Mouse (Mus musculus) midbrain, embryonic 11.5 days (tissue): Measurements from ENCODE around the gene Ncapg. TPM values are rescaled to one million over a fixed set of nuclear protein-coding genes. Genes with fewer than 3 reads are reported as not detected.

Source experiments
- ATAC-seq: fragments of 200-750 bp; cut with Nextera tagmentation; 2 replicates; pipeline ENCODE4 v1.8.0; 2017; ENCODE audit warnings: moderate TSS enrichment, moderate library complexity; ENCODE audit not compliant: low FRiP score
- DNase-seq: peaks from one replicate; pipeline ENCODE4 v3.0.0; 2015; ENCODE audit warnings: low spot score; ENCODE audit errors: missing footprints
- H3K27ac ChIP-seq: fragments of 300-500 bp; sonication (generic); 2 replicates; pipeline ENCODE4 v1.5.1; 2014; ENCODE audit warnings: low read depth, low read length
- H3K27me3 ChIP-seq: fragments of 300-500 bp; sonication (generic); 2 replicates; pipeline ENCODE4 v1.6.1; 2014; ENCODE audit warnings: mild to moderate bottlenecking, low read length, moderate library complexity, mixed read lengths; ENCODE audit not compliant: control insufficient read depth, insufficient read depth
- H3K36me3 ChIP-seq: fragments of 300-500 bp; sonication (generic); 2 replicates; pipeline ENCODE4 v1.6.1; 2014; ENCODE audit warnings: mild to moderate bottlenecking, low read length, moderate library complexity, mixed read lengths; ENCODE audit not compliant: control insufficient read depth, insufficient read depth
- H3K4me1 ChIP-seq: fragments of 300-500 bp; sonication (generic); 2 replicates; pipeline ENCODE4 v1.6.1; 2014; ENCODE audit warnings: low read length; ENCODE audit not compliant: control insufficient read depth, insufficient read depth
- H3K4me2 ChIP-seq: fragments of 300-500 bp; sonication (generic); 2 replicates; pipeline ENCODE4 v1.6.1; 2014; ENCODE audit warnings: mild to moderate bottlenecking, moderate library complexity
- H3K4me3 ChIP-seq: fragments of 300-500 bp; sonication (generic); 2 replicates; pipeline ENCODE4 v1.5.1; 2014; ENCODE audit warnings: low read depth, low read length
- H3K9ac ChIP-seq: fragments of 300-500 bp; sonication (generic); 2 replicates; pipeline ENCODE4 v1.6.1; 2014; ENCODE audit warnings: low read length
- H3K9me3 ChIP-seq: fragments of 300-500 bp; sonication (generic); 2 replicates; pipeline ENCODE4 v1.6.1; 2016; ENCODE audit warnings: low read length; ENCODE audit not compliant: control insufficient read depth
- WGBS: fragments of 180-500 bp; shearing (Covaris S2); extraction: QIAGEN DNeasy Blood & Tissue Kit; methylation state at CpG from one replicate; pipeline ENCODE4 v1.1.7; 2014; 5-methylcytosine and 5-hydroxymethylcytosine counted together
- polyA plus RNA-seq: library from polyadenylated mRNA; unstranded; fragments of >200 nt; fragmentation: Nextera tagmentation; extraction: Ambion mirVana; gene quantifications from 2 replicates; pipeline ENCODE4 v1.2.1, GENCODE M21; 2014

Gene Ncapg
- polyA plus RNA-seq = 83.0 and 95.3 TPM in 2 replicates

GRCm38 (mm10) chr5:45669598-45670279 is at the start of gene Ncapg:
Gene Ncapg (plus strand): TSS chr5:45669919.
- no peaks in the 10 kb centered on the region for H3K36me3 ChIP-seq
- H3K4me3 ChIP-seq = peak within 1 kb of the TSS; percentile 79
- WGBS = under 1% methylated on average over 66 of the region's 66 CpGs
- peak within 1 kb of the TSS; percentile 85 for H3K9ac ChIP-seq
- ATAC-seq (peak; percentile 100), DNase-seq (peak; percentile 100)
- peaks cover 6% of the 10 kb centered on the region; the same call in 1 of the 2 replicates for H3K4me1 ChIP-seq
- H3K27ac ChIP-seq = peak within 1 kb of the TSS; percentile 81
- H3K9me3 ChIP-seq = no peaks in the 10 kb centered on the region
- H3K4me2 ChIP-seq = peak within 1 kb of the TSS; percentile 71
- H3K27me3 ChIP-seq = no peaks in the 10 kb centered on the region

- Histone ChIP-seq H3K9me3 (no peaks in the 10 kb centered on the region; the same call in 1 of the 2 replicates), H3K4me2 (no peak overlapping the region), H3K27me3 (no peaks in the 10 kb centered on the region), H3K4me1 (no peaks in the 10 kb centered on the region), H3K4me3 (no peak overlapping the region), H3K36me3 (no peaks in the 10 kb centered on the region), H3K9ac (no peak overlapping the region), H3K27ac (no peak overlapping the region)
- DNase-seq (no peak), ATAC-seq (no peak)
- 33% methylated on average over 3 of the region's 3 CpGs for WGBS
These were observed 48.2 kb upstream of the Ncapg start for GRCm38 (mm10) chr5:45621511-45621910.

- ATAC-seq (no peak), DNase-seq (no peak)
- Histone ChIP-seq H3K9me3 (no peaks in the 10 kb centered on the region; the same call in 1 of the 2 replicates), H3K36me3 (no peaks in the 10 kb centered on the region), H3K4me1 (no peaks in the 10 kb centered on the region), H3K9ac (no peak overlapping the region), H3K4me3 (no peak overlapping the region), H3K27ac (no peak overlapping the region), H3K27me3 (no peaks in the 10 kb centered on the region), H3K4me2 (no peak overlapping the region)
- WGBS = 67% methylated on average over 1 of the region's 1 CpGs
These were observed 41.9 kb upstream of the Ncapg start for GRCm38 (mm10) chr5:45627771-45628170.

GRCm38 (mm10) chr5:45629470-45629869 is 40.2 kb upstream of the Ncapg start:
- Histone ChIP-seq H3K27ac (no peak overlapping the region), H3K27me3 (no peaks in the 10 kb centered on the region), H3K36me3 (no peaks in the 10 kb centered on the region), H3K9ac (no peak overlapping the region), H3K4me3 (no peak overlapping the region), H3K9me3 (no peaks in the 10 kb centered on the region), H3K4me1 (no peaks in the 10 kb centered on the region), H3K4me2 (no peak overlapping the region)
- no peak for ATAC-seq
- DNase-seq = no peak

- Histone ChIP-seq H3K4me2 (no peak overlapping the region), H3K9ac (no peak overlapping the region), H3K27me3 (no peaks in the 10 kb centered on the region; the same call in 1 of the 2 replicates), H3K27ac (no peak overlapping the region), H3K36me3 (no peaks in the 10 kb centered on the region), H3K4me3 (no peak overlapping the region), H3K9me3 (no peaks in the 10 kb centered on the region), H3K4me1 (no peaks in the 10 kb centered on the region)
- no peak for ATAC-seq
- WGBS = 80% methylated on average over 3 of the region's 3 CpGs
- DNase-seq = peak; percentile 85
These were observed 31.3 kb upstream of the Ncapg start for GRCm38 (mm10) chr5:45638378-45638777.

- Histone ChIP-seq H3K27me3 (no peaks in the 10 kb centered on the region; the same call in 1 of the 2 replicates), H3K4me3 (peak within 1 kb of the TSS; percentile 61), H3K27ac (no peak within 1 kb of the TSS), H3K9ac (peak within 1 kb of the TSS; percentile 61), H3K36me3 (no peaks in the 10 kb centered on the region), H3K4me1 (no peaks in the 10 kb centered on the region), H3K9me3 (no peaks in the 10 kb centered on the region), H3K4me2 (peak within 1 kb of the TSS; percentile 93)
- peak; percentile 90 for ATAC-seq
- DNase-seq = peak; percentile 93
- WGBS = under 1% methylated on average over 48 of the region's 48 CpGs
These were observed 30.7 kb upstream of the Ncapg start, which contains the start of gene Fam184b for GRCm38 (mm10) chr5:45638806-45639714. Gene Fam184b (minus strand): TSS chr5:45639614.

- no peaks in the 10 kb centered on the region for H3K4me1 ChIP-seq
- no peaks in the 10 kb centered on the region for H3K36me3 ChIP-seq
- DNase-seq = peak; percentile 91
- H3K27me3 ChIP-seq = no peaks in the 10 kb centered on the region; the same call in 1 of the 2 replicates
- ATAC-seq = peak; percentile 54
- no peaks in the 10 kb centered on the region for H3K9me3 ChIP-seq
- 2% methylated on average over 8 of the region's 8 CpGs for WGBS
- H3K27ac ChIP-seq = no peak overlapping the region
- peak overlapping the region; percentile 93 for H3K4me2 ChIP-seq
- H3K9ac ChIP-seq = peak overlapping the region; percentile 61
- peak overlapping the region; percentile 61 for H3K4me3 ChIP-seq
These were observed 30.0 kb upstream of the Ncapg start for GRCm38 (mm10) chr5:45639715-45640092.

GRCm38 (mm10) chr5:45651026-45651703 is 18.6 kb upstream of the Ncapg start:
- no peak overlapping the region for H3K27ac ChIP-seq
- no peaks in the 10 kb centered on the region for H3K36me3 ChIP-seq
- H3K9me3 ChIP-seq = no peaks in the 10 kb centered on the region
- ATAC-seq (no peak), DNase-seq (no peak)
- H3K4me3 ChIP-seq = no peak overlapping the region
- H3K9ac ChIP-seq = no peak overlapping the region
- 91% methylated on average over 2 of the region's 2 CpGs for WGBS
- no peaks in the 10 kb centered on the region for H3K4me1 ChIP-seq
- no peak overlapping the region for H3K4me2 ChIP-seq
- no peaks in the 10 kb centered on the region for H3K27me3 ChIP-seq
